Mouse (Mus musculus) forebrain, postnatal 0 days (tissue): Measurements from ENCODE around the gene Nup98. TPM values are rescaled to one million over a fixed set of nuclear protein-coding genes. Genes with fewer than 3 reads are reported as not detected.

Experiments
- ATAC-seq: fragments of 200-750 bp; cut with Nextera tagmentation; 2 replicates; pipeline ENCODE4 v1.8.0; 2017; ENCODE audit warnings: mild to moderate bottlenecking, moderate library complexity
- DNase-seq: peaks from one replicate; pipeline ENCODE4 v3.0.0-alpha.2; 2015
- H3K27ac ChIP-seq: fragments of 300-500 bp; sonication (generic); 2 replicates; pipeline ENCODE4 v1.5.1; 2014; ENCODE audit warnings: low read depth, mild to moderate bottlenecking, antibody characterized with exemption, low read length, moderate library complexity, mixed read lengths
- H3K27me3 ChIP-seq: fragments of 300-500 bp; sonication (generic); 2 replicates; pipeline ENCODE4 v1.6.1; 2014; ENCODE audit warnings: mild to moderate bottlenecking, low read length, mixed read lengths; ENCODE audit not compliant: insufficient read depth
- H3K36me3 ChIP-seq: fragments of 300-500 bp; sonication (generic); 2 replicates; pipeline ENCODE4 v1.6.1; 2014; ENCODE audit warnings: mild to moderate bottlenecking, moderate library complexity; ENCODE audit not compliant: insufficient read depth
- H3K4me1 ChIP-seq: fragments of 300-500 bp; sonication (generic); 2 replicates; pipeline ENCODE4 v1.6.1; 2014; ENCODE audit warnings: antibody characterized with exemption; ENCODE audit not compliant: insufficient read depth
- H3K4me2 ChIP-seq: fragments of 300-500 bp; sonication (generic); 2 replicates; pipeline ENCODE4 v1.6.1; 2014; ENCODE audit warnings: low read depth, mild to moderate bottlenecking, moderate library complexity
- H3K4me3 ChIP-seq: fragments of 300-500 bp; sonication (generic); 2 replicates; pipeline ENCODE4 v1.5.1; 2014; ENCODE audit warnings: low read depth, low read length, mixed read lengths
- H3K9ac ChIP-seq: fragments of 300-500 bp; sonication (generic); 2 replicates; pipeline ENCODE4 v1.6.1; 2014; ENCODE audit warnings: mild to moderate bottlenecking
- H3K9me3 ChIP-seq: fragments of 300-500 bp; sonication (generic); 2 replicates; pipeline ENCODE4 v1.6.1; 2016; ENCODE audit warnings: low read length
- CTCF ChIP-seq: sonication (generic); IDR thresholded peaks from 2 replicates; pipeline ENCODE4 v1.5.1; 2016; ENCODE audit warnings: antibody characterized with exemption, control low read depth, low read depth
- WGBS: fragments of 180-500 bp; shearing (Covaris S2); extraction: QIAGEN DNeasy Blood & Tissue Kit; methylation state at CpG from one replicate; pipeline ENCODE4 v1.1.7; 2014; 5-methylcytosine and 5-hydroxymethylcytosine counted together
- polyA plus RNA-seq: library from polyadenylated mRNA; unstranded; fragments of >200 nt; fragmentation: Nextera tagmentation; extraction: Ambion mirVana; gene quantifications from 2 replicates; pipeline ENCODE4 v1.2.1, GENCODE M21; 2015
- total RNA-seq: library from RNA; depleted of rRNA; stranded (reverse); fragments of >200 nt; gene quantifications from 2 replicates; pipeline ENCODE4 v1.2.3, GENCODE M21; 2014

The Nup98 gene
- total and polyA plus RNA-seq, 2 experiments from 2014 or later, result 9.5 to 40.9 TPM

DNA sequence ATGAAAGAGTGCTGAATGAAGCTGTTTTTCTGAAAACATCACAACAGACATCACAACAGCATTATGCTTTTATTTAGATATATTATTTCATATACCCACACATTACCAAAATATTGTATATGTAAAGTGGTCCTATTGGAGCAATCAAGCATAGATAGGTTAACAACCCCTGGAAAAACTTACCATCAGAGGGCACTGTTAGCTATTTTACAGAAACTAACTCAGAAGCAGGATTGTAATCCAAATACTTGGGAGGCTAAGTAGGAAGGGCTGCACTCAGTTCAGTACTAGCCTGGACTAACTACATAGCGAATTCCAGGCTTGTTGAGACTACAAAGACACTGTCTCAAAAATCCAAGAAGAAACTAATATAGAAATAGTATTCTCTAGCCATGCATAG lies 17.6 kb downstream of the Nup98 start:
- peaks cover 54% of the 10 kb centered on the region for H3K36me3 ChIP-seq
- H3K27me3 ChIP-seq, result no peaks in the 10 kb centered on the region
- H3K9me3 ChIP-seq, result no peaks in the 10 kb centered on the region
- no peak overlapping the region for H3K4me2 ChIP-seq
- H3K4me3 ChIP-seq, result no peak overlapping the region
- H3K27ac ChIP-seq, result no peak overlapping the region
- no peak overlapping the region for H3K9ac ChIP-seq
- DNase-seq, result no peak
- H3K4me1 ChIP-seq, result no peaks in the 10 kb centered on the region
- WGBS, result 98% methylated on average over 1 of the region's 1 CpGs
- no peak for ATAC-seq
- TF ChIP-seq CTCF, result 0 out of 2 replicates have a peak, but pooled peaks have one; percentile 3

DNA sequence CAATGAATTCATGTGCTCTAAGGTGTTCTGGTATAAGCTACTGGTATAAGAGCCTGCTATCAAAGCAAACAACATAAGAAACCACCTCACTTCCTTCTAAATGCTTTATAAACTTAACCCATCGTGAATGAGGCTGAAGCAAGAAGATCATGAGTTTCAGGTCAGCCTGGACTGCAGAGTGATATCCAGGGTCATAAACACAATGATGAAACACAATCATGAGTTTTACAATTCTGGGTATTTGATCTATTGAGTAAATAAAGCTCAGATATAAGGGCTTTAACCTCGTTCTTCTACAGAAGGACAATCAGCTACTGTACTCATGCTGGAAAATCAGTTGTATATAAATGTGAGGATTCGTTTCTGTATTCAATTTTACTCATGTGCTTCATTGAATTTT lies 26.1 kb downstream of the Nup98 start:
- no peaks in the 10 kb centered on the region for H3K27me3 ChIP-seq
- H3K4me3 ChIP-seq, result no peak overlapping the region
- H3K4me2 ChIP-seq, result no peak overlapping the region
- peaks cover 51% of the 10 kb centered on the region for H3K36me3 ChIP-seq
- no peak for TF ChIP-seq CTCF
- DNase-seq (no peak), ATAC-seq (no peak)
- H3K9ac ChIP-seq, result no peak overlapping the region
- no peaks in the 10 kb centered on the region for H3K9me3 ChIP-seq
- H3K27ac ChIP-seq, result no peak overlapping the region
- H3K4me1 ChIP-seq, result no peaks in the 10 kb centered on the region
- 85% methylated on average over 3 of the region's 3 CpGs for WGBS

DNA sequence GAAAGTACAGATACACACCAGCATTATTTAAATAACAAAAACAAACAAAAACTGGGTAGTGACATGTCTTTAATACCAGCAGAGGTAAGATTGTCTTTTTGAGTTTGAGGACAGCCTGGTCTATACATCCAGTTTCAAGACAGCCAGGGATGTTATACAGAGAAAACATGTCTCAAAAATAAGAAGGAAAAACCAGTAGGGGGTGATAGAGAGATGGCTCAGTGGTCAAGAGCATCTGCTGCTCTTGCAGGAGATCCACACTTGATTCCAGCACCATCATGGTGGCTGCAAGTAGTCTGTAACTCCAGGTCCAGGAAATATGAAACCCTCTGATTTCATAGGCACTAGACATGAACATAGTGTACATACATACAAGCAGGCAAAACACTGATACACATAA lies 39.7 kb downstream of the Nup98 start:
- Histone ChIP-seq H3K9me3 (no peaks in the 10 kb centered on the region), H3K36me3 (peaks cover 17% of the 10 kb centered on the region), H3K9ac (no peak overlapping the region), H3K4me1 (no peaks in the 10 kb centered on the region), H3K27me3 (no peaks in the 10 kb centered on the region), H3K27ac (no peak overlapping the region), H3K4me2 (no peak overlapping the region), H3K4me3 (no peak overlapping the region)
- DNase-seq (no peak), ATAC-seq (no peak)
- TF ChIP-seq CTCF, result peak; percentile 13; the same call in 1 of the 2 replicates

DNA sequence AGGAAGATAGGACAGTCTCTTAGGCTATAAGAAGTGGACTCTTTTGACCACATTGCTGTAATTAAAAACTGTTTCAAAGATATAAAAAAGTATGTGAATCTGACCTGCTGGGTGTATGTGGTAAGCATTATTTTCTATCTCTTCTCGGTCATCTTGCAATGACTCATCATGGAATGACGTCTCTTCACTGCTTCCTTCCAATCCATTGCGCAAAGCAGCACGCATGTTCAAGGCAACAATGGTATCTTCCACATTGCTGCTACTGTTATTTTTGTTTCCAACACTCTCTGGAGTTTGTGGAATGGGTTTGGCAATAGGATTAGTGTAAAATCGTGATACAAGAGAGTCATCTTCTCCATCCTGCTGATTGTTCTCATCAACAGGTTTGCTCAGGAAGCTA lies 56.3 kb downstream of the Nup98 start:
- Histone ChIP-seq H3K4me3 (no peak overlapping the region), H3K36me3 (peaks cover 37% of the 10 kb centered on the region), H3K27me3 (no peaks in the 10 kb centered on the region), H3K4me2 (no peak overlapping the region), H3K9ac (no peak overlapping the region), H3K27ac (no peak overlapping the region), H3K4me1 (no peaks in the 10 kb centered on the region), H3K9me3 (no peaks in the 10 kb centered on the region)
- ATAC-seq, result no peak
- DNase-seq, result no peak
- 93% methylated on average over 5 of the region's 5 CpGs for WGBS
- no peak for TF ChIP-seq CTCF

DNA sequence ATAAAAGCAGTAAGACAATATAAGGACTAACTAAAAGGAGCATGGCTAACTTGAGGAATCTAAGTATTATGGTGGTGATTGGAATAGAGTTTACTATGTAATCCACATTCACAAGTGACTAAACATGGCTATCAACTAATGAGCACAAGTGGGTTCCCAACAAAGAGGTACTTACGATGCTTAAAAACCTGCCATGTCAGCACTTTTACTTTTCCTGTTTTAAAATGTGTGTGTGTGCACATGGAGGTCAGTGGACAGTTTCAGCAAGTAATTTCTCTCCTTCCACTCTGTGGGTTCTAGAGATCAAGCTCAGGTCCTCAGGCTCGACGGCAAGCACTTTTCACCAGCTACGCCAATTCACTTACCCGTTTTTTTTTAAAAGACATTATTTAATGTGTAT lies 72.1 kb downstream of the Nup98 start:
- no peak for ATAC-seq
- H3K9ac ChIP-seq, result no peak overlapping the region
- no peak overlapping the region for H3K27ac ChIP-seq
- TF ChIP-seq CTCF, result no peak
- WGBS, result 97% methylated on average over 5 of the region's 5 CpGs
- H3K4me2 ChIP-seq, result no peak overlapping the region
- H3K36me3 ChIP-seq, result peaks cover 47% of the 10 kb centered on the region
- no peak for DNase-seq
- H3K4me3 ChIP-seq, result no peak overlapping the region
- H3K9me3 ChIP-seq, result no peaks in the 10 kb centered on the region
- H3K27me3 ChIP-seq, result no peaks in the 10 kb centered on the region
- no peaks in the 10 kb centered on the region for H3K4me1 ChIP-seq

DNA sequence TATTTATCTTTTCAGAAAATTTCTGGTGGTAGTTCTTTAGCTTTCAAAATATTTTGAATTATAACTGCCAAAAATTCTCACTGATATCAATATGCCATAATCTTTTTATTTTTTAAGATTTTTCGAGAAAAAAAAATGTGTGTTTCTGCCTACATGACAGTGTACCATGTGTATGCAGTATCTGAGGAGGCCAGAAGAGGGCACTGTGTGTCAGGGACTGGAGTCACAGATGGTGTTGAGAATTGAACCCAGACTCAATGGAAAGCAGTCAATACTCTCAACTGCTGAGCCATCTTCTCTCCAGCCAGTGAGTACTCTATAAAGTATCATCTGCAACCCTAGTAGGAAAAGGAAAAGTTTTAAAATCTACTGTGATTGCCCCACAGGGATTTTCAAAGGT lies 72.5 kb downstream of the Nup98 start:
- H3K27me3 ChIP-seq, result no peaks in the 10 kb centered on the region
- no peak overlapping the region for H3K4me3 ChIP-seq
- no peak overlapping the region for H3K9ac ChIP-seq
- peak; percentile 53 for TF ChIP-seq CTCF
- DNase-seq, result peak; percentile 33
- H3K27ac ChIP-seq, result no peak overlapping the region
- 83% methylated on average over 1 of the region's 1 CpGs for WGBS
- peak; percentile 53; the same call in 1 of the 2 replicates for ATAC-seq
- peaks cover 51% of the 10 kb centered on the region for H3K36me3 ChIP-seq
- H3K4me1 ChIP-seq, result no peaks in the 10 kb centered on the region
- H3K4me2 ChIP-seq, result no peak overlapping the region
- no peaks in the 10 kb centered on the region for H3K9me3 ChIP-seq

DNA sequence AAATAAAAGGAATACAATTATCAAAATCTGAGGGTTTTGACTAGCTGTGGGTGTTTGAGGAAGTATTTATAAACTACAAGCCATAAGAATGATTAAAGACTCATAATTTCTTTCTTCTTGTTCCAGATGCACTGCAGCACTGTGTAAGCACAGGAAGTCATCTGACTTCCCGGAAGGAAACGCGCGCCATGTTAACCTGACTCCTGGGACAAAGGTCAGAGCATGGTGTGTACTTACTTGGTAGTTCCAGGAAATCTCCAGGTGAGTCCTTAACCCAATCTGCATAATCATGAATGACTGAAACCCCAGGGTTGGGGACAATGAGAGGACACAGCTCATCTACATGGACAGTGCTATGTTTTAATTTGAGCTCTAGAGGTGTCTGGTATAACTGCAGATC lies 77.6 kb downstream of the Nup98 start:
- H3K36me3 ChIP-seq, result peaks cover 60% of the 10 kb centered on the region
- no peak for DNase-seq
- ATAC-seq, result no peak

DNA sequence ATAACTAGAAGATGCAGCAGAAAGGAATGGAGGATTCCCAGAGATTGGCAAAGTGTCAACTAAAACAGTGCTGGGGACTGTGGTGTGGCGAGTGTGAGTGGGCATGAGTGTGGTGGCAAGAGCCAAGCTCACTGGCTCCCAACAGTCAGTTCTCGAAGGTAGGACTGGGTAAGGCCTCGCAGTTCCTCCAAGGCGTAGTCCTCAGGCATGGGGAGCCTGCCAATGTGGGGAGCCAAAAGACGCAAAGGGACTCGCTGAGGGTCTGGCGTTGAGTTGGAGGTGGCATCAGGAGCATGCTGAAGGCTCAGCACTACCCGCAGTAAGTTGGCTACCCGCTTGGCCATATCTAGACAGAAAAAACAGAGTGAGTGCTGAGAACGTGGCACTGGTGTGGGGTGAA lies 89.7 kb downstream of the Nup98 start:
- TF ChIP-seq CTCF, result no peak
- DNase-seq (no peak), ATAC-seq (no peak)
- WGBS, result 92% methylated on average over 10 of the region's 10 CpGs
- no peak overlapping the region for H3K4me3 ChIP-seq
- H3K9me3 ChIP-seq, result no peaks in the 10 kb centered on the region
- no peaks in the 10 kb centered on the region for H3K27me3 ChIP-seq
- no peaks in the 10 kb centered on the region for H3K4me1 ChIP-seq
- no peak overlapping the region for H3K9ac ChIP-seq
- H3K36me3 ChIP-seq, result peaks cover 70% of the 10 kb centered on the region
- H3K4me2 ChIP-seq, result no peak overlapping the region
- no peak overlapping the region for H3K27ac ChIP-seq

More for the DNA sequence above, 77.6 kb downstream of the Nup98 start:
- TF ChIP-seq CTCF, result no peak
- Histone ChIP-seq H3K9ac (no peak overlapping the region), H3K27ac (no peak overlapping the region), H3K4me2 (no peak overlapping the region), H3K27me3 (no peaks in the 10 kb centered on the region), H3K9me3 (no peaks in the 10 kb centered on the region), H3K4me1 (no peaks in the 10 kb centered on the region), H3K4me3 (no peak overlapping the region)
- WGBS, result 94% methylated on average over 4 of the region's 4 CpGs
